Mouse (Mus musculus): ENCODE measurements around the gene Pds5b. TPM values are rescaled to one million over a fixed set of nuclear protein-coding genes. Genes with fewer than 3 reads are reported as not detected.
A peak's percentile ranks its signal among the peaks of the same experiment; 100 is the strongest.
"Not testable (repeated sequence)": the region's sequence is repeated elsewhere in the genome, so short reads cannot be mapped to it uniquely, and the experiment has no call there.

Pds5b gene
- 28.5 and 33.8 TPM in 2 replicates for polyA plus RNA-seq (2015; fragmentation: Nextera tagmentation; extraction: Ambion mirVana)

GRCm38 (mm10) chr5:150673153-150673835, at the start of gene Pds5b:
TSS of gene Pds5b (plus strand) at chr5:150673739.
- peak; percentile 96 for ATAC-seq
- peak within 1 kb of the TSS; percentile 97 for H3K27ac ChIP-seq (ENCODE audit: low read length)
- no peaks in the 10 kb centered on the region for H3K36me3 ChIP-seq (ENCODE audit: control insufficient read depth, insufficient read depth, low read length)
- H3K27me3 ChIP-seq (ENCODE audit: control insufficient read depth, insufficient read depth, low read depth, low read length): no peaks in the 10 kb centered on the region
- H3K9me3 ChIP-seq (replicated peaks; ENCODE audit: control insufficient read depth, low read length, poor library complexity, severe bottlenecking): no peaks in the 10 kb centered on the region
- peaks cover 23% of the 10 kb centered on the region for H3K4me1 ChIP-seq (ENCODE audit: control insufficient read depth, insufficient read depth, low read length)
- H3K4me3 ChIP-seq (ENCODE audit: low read depth, low read length): peak within 1 kb of the TSS; percentile 93
- WGBS: 16% methylated on average over 45 of the region's 49 CpGs
- H3K9ac ChIP-seq (ENCODE audit: low read depth, low read length): peak within 1 kb of the TSS; percentile 97
- peak within 1 kb of the TSS; percentile 70 for H3K4me2 ChIP-seq (ENCODE audit: low read length)

GRCm38 (mm10) chr5:150625528-150625927, 48.0 kb upstream of the Pds5b start:
- H3K9me3 ChIP-seq (replicated peaks; ENCODE audit: control insufficient read depth, low read length, poor library complexity, severe bottlenecking): no peaks in the 10 kb centered on the region
- 90% methylated on average over 7 of the region's 7 CpGs for WGBS
- no peaks in the 10 kb centered on the region for H3K4me1 ChIP-seq (ENCODE audit: control insufficient read depth, insufficient read depth, low read length)
- H3K4me2 ChIP-seq (ENCODE audit: low read length): no peak overlapping the region
- H3K27me3 ChIP-seq (ENCODE audit: control insufficient read depth, insufficient read depth, low read depth, low read length): no peaks in the 10 kb centered on the region
- H3K4me3 ChIP-seq (ENCODE audit: low read depth, low read length): no peak overlapping the region
- no peaks in the 10 kb centered on the region; the same call in 1 of the 2 replicates for H3K36me3 ChIP-seq (ENCODE audit: control insufficient read depth, insufficient read depth, low read length)
- no peak overlapping the region for H3K9ac ChIP-seq (ENCODE audit: low read depth, low read length)
- ATAC-seq: no peak
- H3K27ac ChIP-seq (ENCODE audit: low read length): no peak overlapping the region

- 100% methylated on average over 1 of the region's 1 CpGs for WGBS
- no peak for ATAC-seq
- Histone ChIP-seq H3K9me3 (replicated peaks; ENCODE audit: control insufficient read depth, low read length, poor library complexity, severe bottlenecking) (no peaks in the 10 kb centered on the region), H3K36me3 (ENCODE audit: control insufficient read depth, insufficient read depth, low read length) (no peaks in the 10 kb centered on the region; the same call in 1 of the 2 replicates), H3K27me3 (ENCODE audit: control insufficient read depth, insufficient read depth, low read depth, low read length) (no peaks in the 10 kb centered on the region), H3K4me1 (ENCODE audit: control insufficient read depth, insufficient read depth, low read length) (no peaks in the 10 kb centered on the region), H3K4me2 (ENCODE audit: low read length) (no peak overlapping the region), H3K27ac (ENCODE audit: low read length) (no peak overlapping the region), H3K4me3 (ENCODE audit: low read depth, low read length) (no peak overlapping the region), H3K9ac (ENCODE audit: low read depth, low read length) (no peak overlapping the region)
These were observed 44.3 kb upstream of the Pds5b start for GRCm38 (mm10) chr5:150629272-150629671.

GRCm38 (mm10) chr5:150629692-150630091, 43.8 kb upstream of the Pds5b start:
- Histone ChIP-seq H3K4me2 (ENCODE audit: low read length) (no peak overlapping the region), H3K9ac (ENCODE audit: low read depth, low read length) (no peak overlapping the region), H3K9me3 (replicated peaks; ENCODE audit: control insufficient read depth, low read length, poor library complexity, severe bottlenecking) (no peaks in the 10 kb centered on the region), H3K27ac (ENCODE audit: low read length) (no peak overlapping the region), H3K4me1 (ENCODE audit: control insufficient read depth, insufficient read depth, low read length) (no peaks in the 10 kb centered on the region), H3K36me3 (ENCODE audit: control insufficient read depth, insufficient read depth, low read length) (no peaks in the 10 kb centered on the region; the same call in 1 of the 2 replicates), H3K4me3 (ENCODE audit: low read depth, low read length) (no peak overlapping the region), H3K27me3 (ENCODE audit: control insufficient read depth, insufficient read depth, low read depth, low read length) (no peaks in the 10 kb centered on the region)
- no peak for ATAC-seq
- WGBS: 94% methylated on average over 2 of the region's 2 CpGs

- peaks cover 6% of the 10 kb centered on the region; the same call in 1 of the 2 replicates for H3K36me3 ChIP-seq (ENCODE audit: control insufficient read depth, insufficient read depth, low read length)
- no peaks in the 10 kb centered on the region for H3K4me1 ChIP-seq (ENCODE audit: control insufficient read depth, insufficient read depth, low read length)
- 95% methylated on average over 3 of the region's 3 CpGs for WGBS
- H3K27ac ChIP-seq (ENCODE audit: low read length): no peak overlapping the region
- H3K9me3 ChIP-seq (replicated peaks; ENCODE audit: control insufficient read depth, low read length, poor library complexity, severe bottlenecking): no peaks in the 10 kb centered on the region
- no peak overlapping the region for H3K4me3 ChIP-seq (ENCODE audit: low read depth, low read length)
- H3K9ac ChIP-seq (ENCODE audit: low read depth, low read length): no peak overlapping the region
- H3K27me3 ChIP-seq (ENCODE audit: control insufficient read depth, insufficient read depth, low read depth, low read length): no peaks in the 10 kb centered on the region
- no peak for ATAC-seq
- no peak overlapping the region for H3K4me2 ChIP-seq (ENCODE audit: low read length)
These were observed 32.1 kb upstream of the Pds5b start for GRCm38 (mm10) chr5:150641440-150641839.

GRCm38 (mm10) chr5:150643390-150643789, 30.1 kb upstream of the Pds5b start:
- not testable (repeated sequence) for ATAC-seq; H3K27me3 ChIP-seq (ENCODE audit: control insufficient read depth, insufficient read depth, low read depth, low read length)
- WGBS: 94% methylated on average over 4 of the region's 4 CpGs

GRCm38 (mm10) chr5:150644926-150645325, 28.6 kb upstream of the Pds5b start:
- H3K27me3 ChIP-seq (ENCODE audit: control insufficient read depth, insufficient read depth, low read depth, low read length): no peaks in the 10 kb centered on the region
- ATAC-seq: no peak
- WGBS: 97% methylated on average over 4 of the region's 4 CpGs
- H3K36me3 ChIP-seq (ENCODE audit: control insufficient read depth, insufficient read depth, low read length): peaks cover 3% of the 10 kb centered on the region; the same call in 1 of the 2 replicates
- no peak overlapping the region for H3K4me3 ChIP-seq (ENCODE audit: low read depth, low read length)
- H3K4me1 ChIP-seq (ENCODE audit: control insufficient read depth, insufficient read depth, low read length): no peaks in the 10 kb centered on the region
- no peak overlapping the region for H3K9ac ChIP-seq (ENCODE audit: low read depth, low read length)
- no peak overlapping the region for H3K27ac ChIP-seq (ENCODE audit: low read length)
- H3K4me2 ChIP-seq (ENCODE audit: low read length): no peak overlapping the region
- H3K9me3 ChIP-seq (replicated peaks; ENCODE audit: control insufficient read depth, low read length, poor library complexity, severe bottlenecking): no peaks in the 10 kb centered on the region

More at GRCm38 (mm10) chr5:150643390-150643789, 30.1 kb upstream of the Pds5b start:
- not testable (repeated sequence) for H3K36me3 ChIP-seq (ENCODE audit: control insufficient read depth, insufficient read depth, low read length); H3K27ac ChIP-seq (ENCODE audit: low read length); H3K9me3 ChIP-seq (replicated peaks; ENCODE audit: control insufficient read depth, low read length, poor library complexity, severe bottlenecking); H3K4me1 ChIP-seq (ENCODE audit: control insufficient read depth, insufficient read depth, low read length); H3K9ac ChIP-seq (ENCODE audit: low read depth, low read length); H3K4me2 ChIP-seq (ENCODE audit: low read length); H3K4me3 ChIP-seq (ENCODE audit: low read depth, low read length)

- no peak overlapping the region for H3K27ac ChIP-seq (ENCODE audit: low read length)
- no peak overlapping the region for H3K9ac ChIP-seq (ENCODE audit: low read depth, low read length)
- H3K4me1 ChIP-seq (ENCODE audit: control insufficient read depth, insufficient read depth, low read length): peaks cover 13% of the 10 kb centered on the region
- 89% methylated on average over 2 of the region's 2 CpGs for WGBS
- no peaks in the 10 kb centered on the region for H3K9me3 ChIP-seq (replicated peaks; ENCODE audit: control insufficient read depth, low read length, poor library complexity, severe bottlenecking)
- no peak for ATAC-seq
- no peaks in the 10 kb centered on the region; the same call in 1 of the 2 replicates for H3K36me3 ChIP-seq (ENCODE audit: control insufficient read depth, insufficient read depth, low read length)
- H3K4me2 ChIP-seq (ENCODE audit: low read length): no peak overlapping the region
- H3K4me3 ChIP-seq (ENCODE audit: low read depth, low read length): no peak overlapping the region
- H3K27me3 ChIP-seq (ENCODE audit: control insufficient read depth, insufficient read depth, low read depth, low read length): no peaks in the 10 kb centered on the region
These were observed 21.0 kb upstream of the Pds5b start for GRCm38 (mm10) chr5:150652578-150652977.

GRCm38 (mm10) chr5:150654548-150654947, 19.0 kb upstream of the Pds5b start:
- H3K4me3 ChIP-seq (ENCODE audit: low read depth, low read length): no peak overlapping the region
- H3K4me2 ChIP-seq (ENCODE audit: low read length): no peak overlapping the region
- H3K27ac ChIP-seq (ENCODE audit: low read length): no peak overlapping the region
- no peak for ATAC-seq
- H3K27me3 ChIP-seq (ENCODE audit: control insufficient read depth, insufficient read depth, low read depth, low read length): no peaks in the 10 kb centered on the region
- H3K9ac ChIP-seq (ENCODE audit: low read depth, low read length): no peak overlapping the region
- H3K4me1 ChIP-seq (ENCODE audit: control insufficient read depth, insufficient read depth, low read length): peaks cover 21% of the 10 kb centered on the region
- no peaks in the 10 kb centered on the region; the same call in 1 of the 2 replicates for H3K36me3 ChIP-seq (ENCODE audit: control insufficient read depth, insufficient read depth, low read length)
- H3K9me3 ChIP-seq (replicated peaks; ENCODE audit: control insufficient read depth, low read length, poor library complexity, severe bottlenecking): no peaks in the 10 kb centered on the region

All from midbrain, embryonic 16.5 days (tissue).